Mouse (Mus musculus): ENCODE measurements around the gene Gm4969. TPM values are rescaled to one million over a fixed set of nuclear protein-coding genes. Genes with fewer than 3 reads are reported as not detected.
"Not testable (repeated sequence)": the region's sequence is repeated elsewhere in the genome, so short reads cannot be mapped to it uniquely, and the experiment has no call there.

Gene Gm4969
- polyA plus RNA-seq, 1 experiment, result 0.19 TPM

DNA sequence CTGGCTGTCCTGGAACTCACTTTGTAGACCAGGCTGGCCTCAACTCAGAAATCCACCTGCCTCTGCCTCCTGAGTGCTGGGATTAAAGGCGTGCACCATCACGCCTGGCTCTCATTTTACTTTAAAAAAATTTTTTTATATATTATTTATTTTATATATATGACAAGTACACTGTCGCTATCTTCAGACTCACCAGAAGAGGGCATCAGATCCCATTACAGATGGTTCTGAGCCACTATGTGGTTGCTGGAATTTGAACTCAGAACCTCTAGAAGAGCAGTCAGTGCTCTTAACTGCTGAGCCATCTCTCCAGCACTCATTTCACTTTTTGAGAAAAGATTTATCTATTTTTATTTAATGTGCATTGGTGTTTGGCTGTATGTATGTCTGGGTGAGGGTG is 47.1 kb downstream of the Gm4969 start:
- not testable (repeated sequence) for DNase-seq (ENCODE audit: low read depth)

DNA sequence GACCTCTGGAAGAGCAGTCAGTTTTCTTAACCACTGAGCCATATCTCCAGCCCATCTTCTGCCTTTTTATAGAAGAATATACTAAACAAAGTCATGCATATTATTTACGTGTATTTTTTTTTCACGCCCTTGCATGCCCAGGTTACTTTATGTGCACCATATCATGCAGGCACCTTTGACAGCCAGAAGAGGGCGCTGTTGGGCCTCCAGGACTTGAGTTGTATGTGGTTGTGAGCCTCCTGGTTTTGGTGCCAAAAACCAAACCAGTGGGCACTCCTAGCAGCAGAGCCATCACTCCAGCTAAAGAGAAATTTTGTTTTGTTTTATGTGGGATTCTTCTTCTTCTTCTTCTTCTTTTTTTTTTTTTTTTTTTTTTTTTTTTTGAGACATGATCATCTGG is 48.7 kb downstream of the Gm4969 start:
- no peak for DNase-seq (ENCODE audit: low read depth)

DNA sequence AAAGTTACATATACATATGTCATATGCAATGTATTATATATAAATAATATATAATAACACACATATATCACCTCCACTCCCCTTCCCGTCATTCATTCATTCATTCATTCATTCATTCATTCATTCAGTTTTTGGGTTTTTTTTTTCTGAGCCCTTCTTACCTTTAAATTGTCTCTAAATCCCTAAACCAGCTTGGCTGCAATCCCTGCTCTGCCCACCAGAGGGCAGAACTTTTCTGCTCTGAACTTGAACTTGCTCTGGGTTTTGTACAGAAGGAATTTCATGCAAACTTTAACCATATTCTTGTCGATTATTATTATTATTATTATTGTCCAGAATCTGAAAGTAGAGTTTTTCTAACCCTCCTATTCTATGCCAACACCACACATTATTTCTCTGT is 49.5 kb downstream of the Gm4969 start:
- no peak for DNase-seq (ENCODE audit: low read depth)

DNA sequence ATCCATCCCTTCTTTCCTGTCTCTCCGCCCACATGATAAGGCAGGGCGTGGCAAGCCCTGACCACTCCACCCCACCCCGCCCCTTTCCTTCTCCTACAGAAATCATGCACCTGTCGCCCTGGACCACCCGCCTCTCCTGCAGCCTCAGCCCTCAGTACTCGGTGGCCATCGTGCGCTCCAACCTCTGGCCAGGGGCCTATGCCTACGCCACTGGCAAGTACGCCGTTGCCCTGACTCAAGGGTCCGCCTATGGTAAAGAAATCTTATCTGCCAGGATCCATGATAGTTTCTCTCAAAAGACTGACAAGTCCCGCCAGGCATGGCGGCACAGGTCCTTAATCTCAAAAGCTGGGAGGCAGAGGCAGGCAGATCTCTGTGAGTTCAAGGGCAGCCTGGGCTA is 50.2 kb downstream of the Gm4969 start:
- DNase-seq (ENCODE audit: low read depth), result no peak

DNA sequence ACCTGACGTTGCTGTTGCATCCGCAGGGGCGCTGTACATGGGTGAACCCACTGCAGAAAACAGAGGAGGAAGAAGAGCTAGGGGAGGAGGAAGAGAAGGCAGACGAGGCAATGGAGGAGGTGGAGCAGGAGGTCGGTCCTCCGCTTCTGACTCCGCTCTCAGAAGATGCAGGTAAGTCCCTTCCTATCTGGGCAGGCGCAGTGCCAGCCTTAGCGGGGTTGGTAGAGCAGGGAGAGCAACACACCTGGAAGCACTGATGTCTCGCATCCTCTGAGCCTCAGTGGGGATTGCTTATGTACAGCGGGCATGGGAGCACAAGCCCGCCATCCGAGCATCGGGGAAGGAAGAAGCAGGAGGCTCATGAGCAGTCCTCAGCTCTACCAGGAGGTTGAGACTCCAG is 51.1 kb downstream of the Gm4969 start:
- DNase-seq (ENCODE audit: low read depth), result no peak

- no peak for DNase-seq (ENCODE audit: low read depth)
These were observed 52.3 kb downstream of the Gm4969 start for GRCm38 (mm10) chr7:19065896-19066295.

DNA sequence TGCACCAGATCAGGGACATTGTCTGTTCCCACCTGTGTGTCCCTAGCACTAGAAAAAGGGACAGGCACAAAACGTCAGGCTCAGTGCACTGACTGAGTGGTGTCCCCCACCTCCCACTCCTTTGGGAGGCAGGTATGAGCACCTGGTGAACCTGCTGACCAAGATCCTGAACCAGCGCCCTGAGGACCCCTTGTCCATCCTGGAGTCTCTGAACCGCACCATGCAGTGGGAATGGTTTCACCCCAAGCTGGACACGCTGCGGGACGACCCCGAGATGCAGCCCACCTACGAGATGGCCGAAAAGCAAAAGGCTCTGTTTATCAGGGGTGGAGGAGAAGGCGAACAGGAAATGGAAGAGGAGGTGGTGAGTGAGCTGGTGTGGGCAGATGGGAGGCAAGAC is 60.8 kb downstream of the Gm4969 start:
- no peak for DNase-seq (ENCODE audit: low read depth)

DNA sequence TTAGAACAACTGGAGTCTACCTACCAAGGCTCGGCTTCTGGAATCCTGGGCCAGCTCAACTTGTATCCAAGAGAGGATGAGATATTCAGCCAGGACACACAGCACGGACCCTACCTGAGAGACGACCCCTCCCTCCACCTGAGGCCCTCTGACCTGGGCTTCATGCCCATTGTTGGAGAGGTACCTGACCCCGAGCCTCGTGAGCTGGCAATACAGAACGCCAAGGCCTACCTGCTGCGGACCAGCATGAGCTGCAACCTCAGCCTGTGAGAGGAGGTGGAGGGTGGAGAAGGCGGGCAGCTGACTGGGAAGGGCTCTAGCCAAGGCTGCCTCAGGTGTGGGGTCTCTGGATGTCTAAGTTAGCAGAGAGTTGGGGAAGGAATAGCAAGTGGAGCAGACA is 63.1 kb downstream of the Gm4969 start:
- DNase-seq (ENCODE audit: low read depth), result no peak

DNA sequence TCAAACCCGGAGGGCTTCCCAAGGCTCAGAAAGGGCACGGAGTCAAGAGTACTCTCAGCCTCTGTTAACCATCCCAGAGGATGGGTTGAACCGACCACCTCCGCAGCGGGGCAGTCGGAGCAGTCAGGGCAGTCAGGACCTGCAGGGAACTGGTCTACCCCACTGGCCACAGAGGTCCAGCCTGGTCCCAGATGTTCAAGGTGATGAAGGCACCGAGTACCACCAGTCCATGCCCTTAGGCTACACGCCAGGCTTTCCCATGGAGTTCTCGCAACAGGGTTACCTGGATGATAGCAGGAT is 63.4 kb downstream of the Gm4969 start:
- DNase-seq (ENCODE audit: low read depth), result no peak

- no peak for DNase-seq (ENCODE audit: low read depth)
These were observed 64.0 kb downstream of the Gm4969 start, which contains the start of gene Rsph6a for GRCm38 (mm10) chr7:19054047-19054776. Gene Rsph6a (plus strand): TSS chr7:19054690.

GRCm38 (mm10) chr7:19053136-19053532 is 65.0 kb downstream of the Gm4969 start:
- no peak for DNase-seq (ENCODE audit: low read depth)

GRCm38 (mm10) chr7:19052345-19053135 is 65.6 kb downstream of the Gm4969 start:
- no peak for DNase-seq (ENCODE audit: low read depth)

GRCm38 (mm10) chr7:19051161-19051560 is 67.0 kb downstream of the Gm4969 start:
- no peak for DNase-seq (ENCODE audit: low read depth)

DNA sequence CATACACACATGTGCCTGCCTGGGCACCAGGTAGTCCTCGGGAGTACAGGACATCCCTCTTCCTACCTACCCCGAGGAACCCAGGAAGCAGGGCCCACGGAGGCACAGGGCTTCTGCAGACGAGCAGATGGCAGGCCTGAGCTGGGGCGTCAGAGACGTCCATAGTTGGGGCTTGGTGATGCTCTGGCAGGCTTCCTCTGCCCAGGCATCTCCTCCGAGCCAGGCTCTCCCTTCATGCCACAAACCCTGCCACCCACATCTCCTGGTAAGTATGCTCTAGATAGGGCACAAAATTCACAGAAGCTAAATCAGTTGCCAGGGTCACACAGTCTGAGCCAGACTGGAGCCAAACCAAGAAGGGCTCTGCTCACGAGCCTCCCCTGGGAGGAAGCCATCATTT is 68.0 kb downstream of the Gm4969 start:
- no peak for DNase-seq (ENCODE audit: low read depth)

GRCm38 (mm10) chr7:19049252-19049651 is 68.9 kb downstream of the Gm4969 start:
- no peak for DNase-seq (ENCODE audit: low read depth)

Other genes with a start within 250 kb of the Gm4969 start
- gene Pglyrp1, start 247.0 kb downstream of the Gm4969 start, polyA plus RNA-seq (2012; rRNA removed), result 6.2 and 7.1 TPM in 2 replicates
- gene Ccdc61, start 208.0 kb downstream of the Gm4969 start, polyA plus RNA-seq (2012; rRNA removed), result 20.1 and 23.2 TPM in 2 replicates
- 1.3 and 2.1 TPM in 2 replicates for gene Nova2, start 192.5 kb downstream of the Gm4969 start, polyA plus RNA-seq (2012; rRNA removed)
- not detected in 2 replicates for gene Nanos2, start 131.0 kb downstream of the Gm4969 start, polyA plus RNA-seq (2012; rRNA removed)
- 3.4 and 5.6 TPM in 2 replicates for gene Mypop, start 127.1 kb downstream of the Gm4969 start, polyA plus RNA-seq (2012; rRNA removed)
- 19.4 and 26.1 TPM in 2 replicates for gene Irf2bp1, start 114.3 kb downstream of the Gm4969 start, polyA plus RNA-seq (2012; rRNA removed)
- 0.07 and 0.09 TPM in 2 replicates for gene Foxa3, start 94.8 kb downstream of the Gm4969 start, polyA plus RNA-seq (2012; rRNA removed)
- gene Sympk, start 94.0 kb downstream of the Gm4969 start, polyA plus RNA-seq (2012; rRNA removed), result 65.9 and 73.5 TPM in 2 replicates
- 0.38 and 0.76 TPM in 2 replicates for gene Rsph6a, start 63.7 kb downstream of the Gm4969 start, polyA plus RNA-seq (2012; rRNA removed)
- gene Dmwd, start 42.1 kb downstream of the Gm4969 start, polyA plus RNA-seq (2012; rRNA removed), result 52.6 and 61.1 TPM in 2 replicates
- gene Dmpk, start 34.5 kb downstream of the Gm4969 start, polyA plus RNA-seq (2012; rRNA removed), result 234 and 248 TPM in 2 replicates
- gene Six5, start 23.8 kb downstream of the Gm4969 start, polyA plus RNA-seq (2012; rRNA removed), result 33.2 and 35.6 TPM in 2 replicates
- 7.9 and 9.3 TPM in 2 replicates for gene Fbxo46, start 1.5 kb upstream of the Gm4969 start, polyA plus RNA-seq (2012; rRNA removed)
- gene Qpctl, start 30.9 kb upstream of the Gm4969 start, polyA plus RNA-seq (2012; rRNA removed), result 14.9 and 19.4 TPM in 2 replicates
- gene Snrpd2, start 31.4 kb upstream of the Gm4969 start, polyA plus RNA-seq (2012; rRNA removed), result 30.6 and 37.8 TPM in 2 replicates
- 2.6 and 3.9 TPM in 2 replicates for gene Gipr, start 47.8 kb upstream of the Gm4969 start, polyA plus RNA-seq (2012; rRNA removed)
- gene Eml2, start 58.1 kb upstream of the Gm4969 start, polyA plus RNA-seq (2012; rRNA removed), result 47.5 and 48.5 TPM in 2 replicates
- 13.3 and 15.3 TPM in 2 replicates for gene Gpr4, start 94.2 kb upstream of the Gm4969 start, polyA plus RNA-seq (2012; rRNA removed)
- 30.2 and 38.1 TPM in 2 replicates for gene Opa3, start 110.0 kb upstream of the Gm4969 start, polyA plus RNA-seq (2012; rRNA removed)
- 61.0 and 82.5 TPM in 2 replicates for gene Vasp, start 153.4 kb upstream of the Gm4969 start, polyA plus RNA-seq (2012; rRNA removed)
- gene Ppm1n, start 161.7 kb upstream of the Gm4969 start, polyA plus RNA-seq (2012; rRNA removed), result not detected in 2 replicates
- gene Rtn2, start 164.3 kb upstream of the Gm4969 start, polyA plus RNA-seq (2012; rRNA removed), result 30.6 and 59.5 TPM in 2 replicates
- gene Fosb, start 191.7 kb upstream of the Gm4969 start, polyA plus RNA-seq (2012; rRNA removed), result 0.89 and 1.1 TPM in 2 replicates
- gene Ercc1, start 226.4 kb upstream of the Gm4969 start, polyA plus RNA-seq (2012; rRNA removed), result 49.0 and 57.8 TPM in 2 replicates
- 4.5 and 5.3 TPM in 2 replicates for gene Cd3eap, start 241.1 kb upstream of the Gm4969 start, polyA plus RNA-seq (2012; rRNA removed)
- 13.3 and 14.8 TPM in 2 replicates for gene Ppp1r13l, start 241.4 kb upstream of the Gm4969 start, polyA plus RNA-seq (2012; rRNA removed)